Mouse (Mus musculus): ENCODE results near the gene Krtap3-3. TPM values are rescaled to one million over a fixed set of nuclear protein-coding genes. Genes with fewer than 3 reads are reported as not detected.

The Krtap3-3 gene
- total RNA-seq, 2 experiments from 2014 or later, result not detected

Other genes starting within 250 kb of the Krtap3-3 start
Only the 30 nearest of the 34 such genes appear.
- not detected in 2 replicates for gene Krt25, start 227.9 kb downstream of the Krtap3-3 start, total RNA-seq (2015; ENCODE audit: low replicate concordance)
- not detected in 2 replicates for gene Krt25, start 227.9 kb downstream of the Krtap3-3 start, total RNA-seq (2017; ENCODE audit: low replicate concordance)
- not detected in 2 replicates for gene Krt26, start 212.9 kb downstream of the Krtap3-3 start, total RNA-seq (2015; ENCODE audit: low replicate concordance)
- gene Krt26, start 212.9 kb downstream of the Krtap3-3 start, total RNA-seq (2017; ENCODE audit: low replicate concordance), result 0.68 TPM in 1 of 2 replicates, not detected in the other
- gene Krt27, start 199.8 kb downstream of the Krtap3-3 start, total RNA-seq (2015; ENCODE audit: low replicate concordance), result not detected in 2 replicates
- not detected in 2 replicates for gene Krt27, start 199.8 kb downstream of the Krtap3-3 start, total RNA-seq (2017; ENCODE audit: low replicate concordance)
- not detected in 2 replicates for gene Krt28, start 176.0 kb downstream of the Krtap3-3 start, total RNA-seq (2015; ENCODE audit: low replicate concordance)
- not detected in 2 replicates for gene Krt28, start 176.0 kb downstream of the Krtap3-3 start, total RNA-seq (2017; ENCODE audit: low replicate concordance)
- gene Krt10, start 161.5 kb downstream of the Krtap3-3 start, total RNA-seq (2015; ENCODE audit: low replicate concordance), result not detected in 2 replicates
- 5.9 TPM in 1 of 2 replicates, not detected in the other for gene Krt10, start 161.5 kb downstream of the Krtap3-3 start, total RNA-seq (2017; ENCODE audit: low replicate concordance)
- gene Krt12, start 128.6 kb downstream of the Krtap3-3 start, total RNA-seq (2015; ENCODE audit: low replicate concordance), result not detected in 2 replicates
- gene Krt12, start 128.6 kb downstream of the Krtap3-3 start, total RNA-seq (2017; ENCODE audit: low replicate concordance), result not detected in 2 replicates
- gene Krt20, start 112.7 kb downstream of the Krtap3-3 start, total RNA-seq (2015; ENCODE audit: low replicate concordance), result not detected in 2 replicates
- gene Krt20, start 112.7 kb downstream of the Krtap3-3 start, total RNA-seq (2017; ENCODE audit: low replicate concordance), result not detected in 2 replicates
- gene Krt23, start 57.7 kb downstream of the Krtap3-3 start, total RNA-seq (2015; ENCODE audit: low replicate concordance), result not detected in 2 replicates
- not detected in 2 replicates for gene Krt23, start 57.7 kb downstream of the Krtap3-3 start, total RNA-seq (2017; ENCODE audit: low replicate concordance)
- gene Krt39, start 29.5 kb downstream of the Krtap3-3 start, total RNA-seq (2015; ENCODE audit: low replicate concordance), result not detected in 2 replicates
- gene Krt39, start 29.5 kb downstream of the Krtap3-3 start, total RNA-seq (2017; ENCODE audit: low replicate concordance), result not detected in 2 replicates
- gene Krt40, start 7.7 kb downstream of the Krtap3-3 start, total RNA-seq (2015; ENCODE audit: low replicate concordance), result not detected in 2 replicates
- gene Krt40, start 7.7 kb downstream of the Krtap3-3 start, total RNA-seq (2017; ENCODE audit: low replicate concordance), result not detected in 2 replicates
- gene Krtap3-2, start 6.0 kb upstream of the Krtap3-3 start, total RNA-seq (2015; ENCODE audit: low replicate concordance), result not detected in 2 replicates
- not detected in 2 replicates for gene Krtap3-2, start 6.0 kb upstream of the Krtap3-3 start, total RNA-seq (2017; ENCODE audit: low replicate concordance)
- gene Gm11939, start 8.6 kb upstream of the Krtap3-3 start, total RNA-seq (2015; ENCODE audit: low replicate concordance), result not detected in 2 replicates
- gene Gm11939, start 8.6 kb upstream of the Krtap3-3 start, total RNA-seq (2017; ENCODE audit: low replicate concordance), result not detected in 2 replicates
- gene Krtap3-1, start 15.8 kb upstream of the Krtap3-3 start, total RNA-seq (2015; ENCODE audit: low replicate concordance), result not detected in 2 replicates
- not detected in 2 replicates for gene Krtap3-1, start 15.8 kb upstream of the Krtap3-3 start, total RNA-seq (2017; ENCODE audit: low replicate concordance)
- not detected in 2 replicates for gene Krtap1-5, start 30.2 kb upstream of the Krtap3-3 start, total RNA-seq (2015; ENCODE audit: low replicate concordance)
- not detected in 2 replicates for gene Krtap1-5, start 30.2 kb upstream of the Krtap3-3 start, total RNA-seq (2017; ENCODE audit: low replicate concordance)
- not detected in 2 replicates for gene Krtap1-4, start 32.8 kb upstream of the Krtap3-3 start, total RNA-seq (2015; ENCODE audit: low replicate concordance)
- not detected in 2 replicates for gene Krtap1-4, start 32.8 kb upstream of the Krtap3-3 start, total RNA-seq (2017; ENCODE audit: low replicate concordance)
- gene Krtap1-3, start 40.5 kb upstream of the Krtap3-3 start, total RNA-seq (2015; ENCODE audit: low replicate concordance), result not detected in 2 replicates
- not detected in 2 replicates for gene Krtap1-3, start 40.5 kb upstream of the Krtap3-3 start, total RNA-seq (2017; ENCODE audit: low replicate concordance)
- gene Krtap9-3, start 47.2 kb upstream of the Krtap3-3 start, total RNA-seq (2015; ENCODE audit: low replicate concordance), result not detected in 2 replicates
- gene Krtap9-3, start 47.2 kb upstream of the Krtap3-3 start, total RNA-seq (2017; ENCODE audit: low replicate concordance), result not detected in 2 replicates
- gene Gm11938, start 52.4 kb upstream of the Krtap3-3 start, total RNA-seq (2015; ENCODE audit: low replicate concordance), result not detected in 2 replicates
- not detected in 2 replicates for gene Gm11938, start 52.4 kb upstream of the Krtap3-3 start, total RNA-seq (2017; ENCODE audit: low replicate concordance)
- not detected in 2 replicates for gene Gm11937, start 59.3 kb upstream of the Krtap3-3 start, total RNA-seq (2015; ENCODE audit: low replicate concordance)
- gene Gm11937, start 59.3 kb upstream of the Krtap3-3 start, total RNA-seq (2017; ENCODE audit: low replicate concordance), result not detected in 2 replicates
- gene Krtap2-4, start 64.0 kb upstream of the Krtap3-3 start, total RNA-seq (2015; ENCODE audit: low replicate concordance), result not detected in 2 replicates
- gene Krtap2-4, start 64.0 kb upstream of the Krtap3-3 start, total RNA-seq (2017; ENCODE audit: low replicate concordance), result not detected in 2 replicates
- gene Gm11562, start 69.6 kb upstream of the Krtap3-3 start, total RNA-seq (2015; ENCODE audit: low replicate concordance), result not detected in 2 replicates
- gene Gm11562, start 69.6 kb upstream of the Krtap3-3 start, total RNA-seq (2017; ENCODE audit: low replicate concordance), result not detected in 2 replicates
- not detected in 2 replicates for gene Krtap4-1, start 77.4 kb upstream of the Krtap3-3 start, total RNA-seq (2015; ENCODE audit: low replicate concordance)
- gene Krtap4-1, start 77.4 kb upstream of the Krtap3-3 start, total RNA-seq (2017; ENCODE audit: low replicate concordance), result not detected in 2 replicates
- gene Krtap4-2, start 84.2 kb upstream of the Krtap3-3 start, total RNA-seq (2015; ENCODE audit: low replicate concordance), result not detected in 2 replicates
- gene Krtap4-2, start 84.2 kb upstream of the Krtap3-3 start, total RNA-seq (2017; ENCODE audit: low replicate concordance), result not detected in 2 replicates
- gene Krtap4-7, start 93.2 kb upstream of the Krtap3-3 start, total RNA-seq (2015; ENCODE audit: low replicate concordance), result not detected in 2 replicates
- not detected in 2 replicates for gene Krtap4-7, start 93.2 kb upstream of the Krtap3-3 start, total RNA-seq (2017; ENCODE audit: low replicate concordance)
- not detected in 2 replicates for gene Gm11555, start 99.4 kb upstream of the Krtap3-3 start, total RNA-seq (2015; ENCODE audit: low replicate concordance)
- gene Gm11555, start 99.4 kb upstream of the Krtap3-3 start, total RNA-seq (2017; ENCODE audit: low replicate concordance), result not detected in 2 replicates
- gene Gm11563, start 108.1 kb upstream of the Krtap3-3 start, total RNA-seq (2015; ENCODE audit: low replicate concordance), result not detected in 2 replicates
- gene Gm11563, start 108.1 kb upstream of the Krtap3-3 start, total RNA-seq (2017; ENCODE audit: low replicate concordance), result not detected in 2 replicates
- not detected in 2 replicates for gene Krtap4-6, start 115.1 kb upstream of the Krtap3-3 start, total RNA-seq (2015; ENCODE audit: low replicate concordance)
- not detected in 2 replicates for gene Krtap4-6, start 115.1 kb upstream of the Krtap3-3 start, total RNA-seq (2017; ENCODE audit: low replicate concordance)
- gene Gm14190, start 139.9 kb upstream of the Krtap3-3 start, total RNA-seq (2015; ENCODE audit: low replicate concordance), result not detected in 2 replicates
- not detected in 2 replicates for gene Gm14190, start 139.9 kb upstream of the Krtap3-3 start, total RNA-seq (2017; ENCODE audit: low replicate concordance)
- gene Gm14180, start 183.4 kb upstream of the Krtap3-3 start, total RNA-seq (2015; ENCODE audit: low replicate concordance), result not detected in 2 replicates
- gene Gm14180, start 183.4 kb upstream of the Krtap3-3 start, total RNA-seq (2017; ENCODE audit: low replicate concordance), result not detected in 2 replicates
- not detected in 2 replicates for gene Gm11595, start 222.0 kb upstream of the Krtap3-3 start, total RNA-seq (2015; ENCODE audit: low replicate concordance)
- gene Gm11595, start 222.0 kb upstream of the Krtap3-3 start, total RNA-seq (2017; ENCODE audit: low replicate concordance), result not detected in 2 replicates

Data from erythroid progenitor cell, adult 5-6 weeks (primary cell).